Mouse (Mus musculus) CH12F3 (cell line): ENCODE measurements around the gene Serinc4.

ENCODE experiments used
- in situ Hi-C: fragments of 300-500 bp; cut with MboI; formaldehyde crosslinking; loops from 2 replicates; pipeline ENCODE4 v1.14.3; 2020; ENCODE audit warnings: low sequenced_read_pairs

The Serinc4 gene

GRCm38 (mm10) chr2:121403296-121403695 lies 53.3 kb downstream of the Serinc4 start:
- in situ Hi-C loops, result no loop called here

GRCm38 (mm10) chr2:121396624-121397023 lies 60.0 kb downstream of the Serinc4 start:
- in situ Hi-C loops, result loop anchor here (25.0 kb wide), 1 partner anchor 209 kb away; no protein-coding TSS in a partner anchor
